Mouse (Mus musculus) liver, adult 2 months (tissue): ENCODE data around the gene Jarid2. TPM values are rescaled to one million over a fixed set of nuclear protein-coding genes. Genes with fewer than 3 reads are reported as not detected.
A peak's percentile ranks its signal among the peaks of the same experiment; 100 is the strongest.
"Not testable (repeated sequence)": the region's sequence is repeated elsewhere in the genome, so short reads cannot be mapped to it uniquely, and the experiment has no call there.

Experiments
- DNase-seq: peaks from one replicate; pipeline ENCODE4 v3.0.0-alpha.2; 2011; ENCODE audit warnings: low read depth, low spot score; ENCODE audit errors: extremely low read depth
- H3K27ac ChIP-seq: fragments of 200-500 bp; replicated peaks from 2 replicates; pipeline ENCODE4 v1.5.1; 2012; ENCODE audit warnings: low read depth, mild to moderate bottlenecking, control low read depth, inconsistent platforms, low read length; ENCODE audit not compliant: insufficient read depth
- H3K27me3 ChIP-seq: fragments of 200-500 bp; 2 replicates; pipeline ENCODE4 v1.6.1; 2012; ENCODE audit warnings: mild to moderate bottlenecking, moderate library complexity, low read length, inconsistent platforms; ENCODE audit not compliant: control insufficient read depth, insufficient read depth
- H3K36me3 ChIP-seq: fragments of 200-500 bp; 2 replicates; pipeline ENCODE4 v1.6.1; 2012; ENCODE audit warnings: low read length, inconsistent platforms; ENCODE audit not compliant: control insufficient read depth, insufficient read depth
- H3K4me1 ChIP-seq: fragments of 200-500 bp; 2 replicates; pipeline ENCODE4 v1.6.1; 2011; ENCODE audit warnings: low read length; ENCODE audit not compliant: control insufficient read depth, insufficient read depth
- H3K4me3 ChIP-seq: fragments of 200-500 bp; 2 replicates; pipeline ENCODE4 v1.5.1; 2011; ENCODE audit warnings: low read depth, mild to moderate bottlenecking, control low read depth, low read length, moderate library complexity; ENCODE audit not compliant: insufficient read depth
- H3K79me2 ChIP-seq: fragments of 200-500 bp; 2 replicates; pipeline ENCODE4 v1.6.1; 2012; ENCODE audit warnings: inconsistent platforms, mild to moderate bottlenecking, low read length, moderate library complexity; ENCODE audit not compliant: control insufficient read depth, insufficient read depth
- H3K9ac ChIP-seq: fragments of 200-500 bp; 2 replicates; pipeline ENCODE4 v1.6.1; 2012; ENCODE audit warnings: low read depth, mild to moderate bottlenecking, control low read depth, inconsistent platforms, low read length
- CTCF ChIP-seq: fragments of 200-500 bp; IDR thresholded peaks from 2 replicates; pipeline ENCODE4 v1.5.1; 2011; ENCODE audit warnings: low read depth, low read length, control low read depth
- POLR2A ChIP-seq: fragments of 200-500 bp; IDR thresholded peaks from 2 replicates; pipeline ENCODE4 v1.6.1; 2011; ENCODE audit warnings: low read length, control low read depth; ENCODE audit not compliant: insufficient read depth; ENCODE audit errors: extremely low read depth
- WGBS: fragments of 180-500 bp; shearing (Covaris S2); methylation state at CpG from one replicate; pipeline ENCODE4 v1.1.7; 2018; 5-methylcytosine and 5-hydroxymethylcytosine counted together
- polyA plus RNA-seq: library from polyadenylated mRNA; depleted of rRNA; stranded (reverse); fragments of >200 nt; gene quantifications from 2 replicates; pipeline ENCODE4 v1.2.3, GENCODE M21; 2012
- total RNA-seq: library from RNA; depleted of rRNA; stranded (reverse); fragments of >200 nt; gene quantifications from 2 replicates; pipeline ENCODE4 v1.2.3, GENCODE M21; 2014

The Jarid2 gene
- total and polyA plus RNA-seq, 2 experiments, result 2.9 to 5.7 TPM

DNA sequence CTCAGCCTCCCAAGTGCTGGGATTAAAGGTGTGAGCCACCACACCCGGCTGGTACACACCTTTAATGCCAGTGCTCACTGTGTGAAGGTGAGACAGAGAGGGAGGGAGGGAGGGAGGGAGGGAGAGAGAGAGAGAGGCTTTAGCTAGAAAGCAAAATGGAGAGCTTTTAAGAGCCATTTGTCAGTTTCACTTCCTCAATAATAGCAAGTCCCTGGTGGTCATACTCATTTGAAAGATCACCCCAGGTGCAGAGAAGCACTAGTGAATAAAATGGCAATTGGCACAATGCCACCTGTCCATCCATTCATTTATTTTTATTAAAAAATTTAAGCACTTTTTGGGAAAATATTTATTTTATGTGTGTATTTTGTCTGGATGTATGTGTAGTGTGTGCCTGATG, 9.2 kb upstream of the Jarid2 start:
- no peaks in the 10 kb centered on the region for H3K27me3 ChIP-seq
- WGBS, result 77% methylated on average over 1 of the region's 1 CpGs
- H3K79me2 ChIP-seq, result no peaks in the 10 kb centered on the region
- no peak for DNase-seq
- no peaks in the 10 kb centered on the region for H3K36me3 ChIP-seq
- no peak overlapping the region for H3K4me3 ChIP-seq
- H3K4me1 ChIP-seq, result no peaks in the 10 kb centered on the region
- no peak overlapping the region for H3K9ac ChIP-seq
- H3K27ac ChIP-seq, result no peak overlapping the region
- TF ChIP-seq CTCF (no peak), POLR2A (no peak)

GRCm38 (mm10) chr13:44721891-44722547, 7.3 kb upstream of the Jarid2 start:
- Histone ChIP-seq H3K27me3 (no peaks in the 10 kb centered on the region), H3K4me1 (no peaks in the 10 kb centered on the region), H3K4me3 (no peak overlapping the region), H3K36me3 (no peaks in the 10 kb centered on the region), H3K27ac (no peak overlapping the region), H3K9ac (no peak overlapping the region), H3K79me2 (no peaks in the 10 kb centered on the region)
- 79% methylated on average over 5 of the region's 5 CpGs for WGBS
- TF ChIP-seq CTCF, result no peak
- no peak for TF ChIP-seq POLR2A
- DNase-seq, result no peak

GRCm38 (mm10) chr13:44723522-44723921, 5.8 kb upstream of the Jarid2 start:
- not testable (repeated sequence) for H3K27me3 ChIP-seq, H3K27ac ChIP-seq, H3K4me1 ChIP-seq, DNase-seq, H3K9ac ChIP-seq, H3K4me3 ChIP-seq, H3K36me3 ChIP-seq, H3K79me2 ChIP-seq
- WGBS, result 91% methylated on average over 9 of the region's 9 CpGs

DNA sequence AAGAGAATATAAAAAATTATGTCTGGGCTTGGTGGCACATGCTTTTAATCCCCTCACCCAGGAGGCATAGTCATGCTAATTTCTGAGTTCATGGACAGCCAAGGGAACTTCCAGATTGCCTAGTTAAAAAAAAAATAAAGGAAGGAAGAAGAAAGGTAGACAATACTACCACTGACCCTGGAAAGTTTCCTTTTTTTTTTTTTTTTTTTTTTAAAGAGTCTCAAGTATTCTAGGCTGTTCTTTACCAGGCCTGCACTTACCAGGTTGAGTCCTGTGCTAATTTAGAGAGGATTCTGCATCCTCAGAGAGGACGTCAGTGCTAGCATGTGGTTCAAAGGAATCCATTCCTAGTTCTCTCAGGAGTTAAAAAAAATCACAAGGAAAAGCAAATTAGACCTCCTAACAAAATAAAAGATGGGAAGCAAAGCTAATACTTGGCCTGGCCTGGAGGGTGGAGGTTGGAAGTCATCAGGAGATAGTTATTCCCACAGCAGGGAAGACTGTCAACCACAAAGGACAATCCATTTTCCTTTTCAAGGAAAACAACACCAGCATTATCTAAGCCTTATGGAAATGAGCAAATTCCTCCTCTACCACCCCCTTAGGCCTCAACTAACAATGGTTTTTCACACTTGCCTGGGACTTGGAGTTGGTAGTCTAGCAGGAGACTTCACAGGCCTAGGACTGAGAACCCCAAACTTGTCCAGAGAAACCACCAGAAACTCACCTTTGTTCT, 961 bp upstream of the Jarid2 start:
- Histone ChIP-seq H3K79me2 (no peaks in the 10 kb centered on the region; the same call in 1 of the 2 replicates), H3K9ac (no peak overlapping the region), H3K4me3 (no peak overlapping the region), H3K4me1 (no peaks in the 10 kb centered on the region), H3K27ac (no peak overlapping the region), H3K27me3 (no peaks in the 10 kb centered on the region), H3K36me3 (no peaks in the 10 kb centered on the region)
- TF ChIP-seq CTCF, result no peak
- TF ChIP-seq POLR2A, result no peak
- WGBS, result 95% methylated on average over 1 of the region's 1 CpGs
- DNase-seq, result no peak

DNA sequence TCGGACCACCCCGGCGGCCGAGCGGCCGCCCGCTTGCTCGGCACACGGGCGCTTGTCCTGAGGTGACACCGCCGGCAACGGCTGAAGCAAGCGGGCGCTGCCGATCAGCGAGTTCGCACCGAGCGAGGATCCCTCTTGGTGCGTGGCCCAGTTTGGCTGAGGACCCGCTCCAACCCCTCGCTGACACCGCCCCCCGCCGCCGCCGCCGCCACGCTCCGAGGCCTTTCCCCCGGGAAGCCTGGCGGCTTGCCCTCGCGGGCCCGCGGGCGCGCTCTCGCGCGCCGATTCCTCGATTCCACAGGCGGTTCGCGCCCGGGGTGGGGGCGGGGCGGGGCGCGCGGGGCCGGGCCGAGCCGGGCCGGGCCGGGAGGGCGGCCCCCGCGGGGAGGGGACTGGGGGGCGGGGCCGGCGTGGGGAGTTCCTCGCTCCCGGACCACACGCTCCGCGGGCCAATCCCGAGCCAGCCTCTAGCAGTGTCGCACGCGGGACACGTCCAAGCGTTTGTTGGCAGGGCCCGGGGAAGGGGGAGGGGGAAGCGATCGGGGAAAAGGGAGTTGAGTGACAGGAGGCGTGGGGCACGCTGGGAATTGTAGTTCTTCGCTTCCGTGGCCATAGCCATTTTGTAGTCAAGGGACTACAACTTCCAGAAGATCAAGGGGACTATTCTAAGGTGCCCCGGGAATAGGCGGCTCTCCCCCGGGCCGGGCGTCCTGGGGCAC, 1.0 kb downstream of the Jarid2 start:
- under 1% methylated on average over 72 of the region's 87 CpGs for whole genome bisulfite sequencing

More for the DNA sequence above, 1.0 kb downstream of the Jarid2 start:
- Histone ChIP-seq H3K27ac (peak overlapping the region; percentile 100), H3K27me3 (no peaks in the 10 kb centered on the region), H3K79me2 (no peaks in the 10 kb centered on the region; the same call in 1 of the 2 replicates), H3K4me1 (peaks cover 7% of the 10 kb centered on the region; the same call in 1 of the 2 replicates), H3K36me3 (no peaks in the 10 kb centered on the region), H3K4me3 (peak overlapping the region; percentile 92), H3K9ac (peak overlapping the region; percentile 91)
- no peak for TF ChIP-seq CTCF
- 0 out of 2 replicates have a peak, but pooled peaks have one; percentile 30 for TF ChIP-seq POLR2A
- peak; percentile 96 for DNase-seq
